Mouse (Mus musculus): ENCODE results near the gene Samd4. TPM values are rescaled to one million over a fixed set of nuclear protein-coding genes. Genes with fewer than 3 reads are reported as not detected.

The Samd4 gene
- polyA plus RNA-seq, 1 experiment from 2014 or later: 10.2 TPM

DNA sequence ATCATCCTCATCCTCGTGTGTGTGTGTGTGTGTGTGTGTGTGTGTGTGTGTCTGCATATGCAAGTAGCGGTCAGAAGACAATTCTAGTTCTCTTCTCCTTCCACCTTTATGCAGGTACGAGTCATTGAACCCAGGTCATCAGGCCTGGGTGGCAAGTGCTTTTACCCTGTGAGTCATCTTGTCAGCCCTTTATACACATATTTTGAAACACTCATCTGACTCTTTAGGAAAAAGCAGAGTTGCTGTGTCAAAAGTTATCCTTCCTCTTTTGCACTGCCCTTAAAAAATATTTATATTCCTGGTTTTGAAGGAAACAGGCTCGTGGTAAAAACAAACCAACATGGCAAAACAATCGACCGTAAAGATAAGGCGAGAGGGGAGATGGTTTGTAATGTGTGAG, 29.8 kb downstream of the Samd4 start:
- Histone ChIP-seq H3K9me3 (no peaks in the 10 kb centered on the region), H3K27ac (no peak overlapping the region), H3K4me1 (peaks cover 21% of the 10 kb centered on the region), H3K9ac (no peak overlapping the region), H3K27me3 (no peaks in the 10 kb centered on the region), H3K36me3 (peaks cover 4% of the 10 kb centered on the region; the same call in 1 of the 2 replicates), H3K4me2 (no peak overlapping the region), H3K4me3 (no peak overlapping the region)
- ATAC-seq (ENCODE audit: insufficient number of reproducible peaks, insufficient read depth, low FRiP score, low TSS enrichment, low read depth): no peak
- 88% methylated on average over 7 of the region's 7 CpGs for WGBS

DNA sequence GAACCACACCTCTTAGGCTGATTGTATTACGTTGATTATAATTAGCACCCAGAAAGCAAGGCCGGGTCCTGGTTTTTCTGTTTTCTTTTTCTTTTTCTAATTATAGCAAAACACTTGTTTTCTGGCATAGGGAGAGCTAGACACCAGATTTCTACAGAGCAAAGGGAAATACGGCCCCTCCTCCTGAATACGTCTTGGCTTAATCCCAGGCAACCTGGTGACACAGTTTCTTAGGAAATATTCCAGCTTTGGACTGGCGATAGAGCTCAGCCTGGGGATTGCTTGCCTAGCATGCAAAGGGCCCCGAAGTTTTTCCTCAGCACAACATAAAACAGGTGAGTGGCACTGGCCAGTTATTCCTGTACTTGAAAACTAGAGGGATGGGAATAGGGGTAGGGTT, 31.7 kb downstream of the Samd4 start:
- Histone ChIP-seq H3K9me3 (no peaks in the 10 kb centered on the region), H3K36me3 (peaks cover 4% of the 10 kb centered on the region; the same call in 1 of the 2 replicates), H3K27me3 (no peaks in the 10 kb centered on the region), H3K4me1 (peaks cover 21% of the 10 kb centered on the region), H3K4me3 (no peak overlapping the region), H3K4me2 (no peak overlapping the region), H3K27ac (no peak overlapping the region), H3K9ac (no peak overlapping the region)
- ATAC-seq (ENCODE audit: insufficient number of reproducible peaks, insufficient read depth, low FRiP score, low TSS enrichment, low read depth): no peak
- WGBS: 64% methylated on average over 6 of the region's 6 CpGs

DNA sequence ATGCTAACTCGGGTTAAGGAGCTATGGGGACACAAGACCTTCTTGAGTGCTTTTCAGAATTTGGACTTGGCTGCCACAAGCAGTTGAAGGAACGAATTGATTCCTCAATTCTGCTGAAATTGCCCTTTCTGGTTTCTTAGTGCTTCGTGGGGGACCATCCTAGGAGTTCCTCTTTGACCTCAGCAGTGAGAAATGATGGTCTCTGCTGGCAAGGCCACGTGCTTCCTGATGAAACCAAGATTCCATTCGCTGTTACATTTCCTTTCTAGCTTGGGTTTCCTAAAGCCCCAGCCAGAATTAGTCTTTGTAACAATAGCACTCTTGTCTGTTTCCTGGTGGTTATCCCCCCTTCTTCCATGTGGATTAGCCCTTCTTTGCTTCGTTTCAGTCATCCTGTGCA, 32.9 kb downstream of the Samd4 start:
- no peak for ATAC-seq (ENCODE audit: insufficient number of reproducible peaks, insufficient read depth, low FRiP score, low TSS enrichment, low read depth)
- Histone ChIP-seq H3K27me3 (no peaks in the 10 kb centered on the region), H3K9ac (no peak overlapping the region), H3K4me1 (peaks cover 29% of the 10 kb centered on the region), H3K9me3 (no peaks in the 10 kb centered on the region), H3K4me2 (no peak overlapping the region), H3K27ac (no peak overlapping the region; the same call in 1 of the 2 replicates), H3K36me3 (no peaks in the 10 kb centered on the region), H3K4me3 (no peak overlapping the region)
- 42% methylated on average over 6 of the region's 6 CpGs for WGBS

DNA sequence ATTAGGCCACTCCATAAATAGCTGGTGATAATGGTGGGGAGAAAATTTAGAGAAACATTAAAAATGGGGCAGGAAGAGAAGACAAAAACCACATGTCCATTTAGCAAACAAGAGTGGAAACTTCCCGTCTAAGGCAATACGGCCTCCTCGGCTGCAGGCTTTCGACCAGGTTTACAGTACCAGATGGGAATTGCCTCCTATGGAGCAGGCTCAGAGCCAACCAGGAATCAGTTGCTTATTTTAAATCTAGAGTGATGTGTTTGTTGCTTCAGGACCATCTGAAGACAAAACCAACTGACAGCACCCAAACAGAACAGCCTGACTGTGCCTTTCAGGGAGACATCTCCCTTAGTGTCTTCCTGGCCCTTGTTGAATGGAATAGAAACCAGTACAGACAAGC, 33.9 kb downstream of the Samd4 start:
- Histone ChIP-seq H3K9ac (no peak overlapping the region), H3K36me3 (no peaks in the 10 kb centered on the region), H3K4me3 (no peak overlapping the region), H3K4me2 (no peak overlapping the region), H3K9me3 (no peaks in the 10 kb centered on the region), H3K4me1 (peaks cover 36% of the 10 kb centered on the region), H3K27me3 (no peaks in the 10 kb centered on the region), H3K27ac (no peak overlapping the region)
- WGBS: 63% methylated on average over 4 of the region's 4 CpGs
- no peak for ATAC-seq (ENCODE audit: insufficient number of reproducible peaks, insufficient read depth, low FRiP score, low TSS enrichment, low read depth)

DNA sequence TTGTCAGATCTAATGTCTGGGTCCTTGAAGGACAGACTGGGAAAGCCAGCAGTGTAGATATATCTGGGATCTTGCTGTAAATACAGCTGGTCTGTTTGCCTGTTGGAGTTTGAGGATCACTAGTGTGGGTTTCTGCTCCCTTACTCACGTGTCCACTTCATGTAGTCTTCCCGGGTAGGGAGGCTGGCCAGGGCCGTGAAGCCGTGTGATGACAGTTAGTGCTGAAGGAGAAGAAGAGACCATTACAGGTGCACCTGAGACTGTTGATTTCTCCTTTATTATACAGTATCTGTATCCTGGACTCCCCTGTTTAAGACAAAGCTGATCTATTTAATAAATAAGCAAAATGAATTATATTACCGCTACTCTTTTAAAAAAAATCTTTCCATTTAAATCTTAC, 34.5 kb downstream of the Samd4 start:
- Histone ChIP-seq H3K4me2 (no peak overlapping the region), H3K9ac (no peak overlapping the region), H3K4me3 (no peak overlapping the region), H3K9me3 (no peaks in the 10 kb centered on the region), H3K27me3 (no peaks in the 10 kb centered on the region), H3K27ac (no peak overlapping the region), H3K36me3 (no peaks in the 10 kb centered on the region), H3K4me1 (peaks cover 39% of the 10 kb centered on the region)
- 92% methylated on average over 5 of the region's 5 CpGs for WGBS
- ATAC-seq (ENCODE audit: insufficient number of reproducible peaks, insufficient read depth, low FRiP score, low TSS enrichment, low read depth): no peak

DNA sequence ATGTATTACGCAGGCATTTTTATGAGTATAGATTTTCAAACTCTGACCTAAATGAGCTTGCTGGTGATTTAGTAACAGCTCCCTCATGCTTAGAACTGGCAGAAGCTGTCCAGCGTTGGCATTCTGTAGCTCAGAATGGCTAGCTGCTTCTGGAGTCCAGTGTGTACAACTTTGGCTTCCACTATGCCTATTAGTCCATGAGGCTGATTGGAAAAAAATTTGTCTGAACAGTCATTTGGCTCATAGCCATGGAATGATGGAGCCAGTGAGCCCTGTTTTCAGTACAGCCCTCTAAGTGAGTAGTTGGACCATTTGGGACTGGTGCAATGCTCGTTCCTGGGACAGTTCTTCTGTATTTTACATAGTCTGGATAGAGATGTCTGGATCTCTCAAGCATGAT, 34.9 kb downstream of the Samd4 start:
- no peak for ATAC-seq (ENCODE audit: insufficient number of reproducible peaks, insufficient read depth, low FRiP score, low TSS enrichment, low read depth)
- no peak overlapping the region for H3K9ac ChIP-seq
- WGBS: 92% methylated on average over 3 of the region's 3 CpGs
- H3K4me2 ChIP-seq: no peak overlapping the region
- H3K9me3 ChIP-seq: no peaks in the 10 kb centered on the region
- H3K36me3 ChIP-seq: no peaks in the 10 kb centered on the region
- no peak overlapping the region for H3K4me3 ChIP-seq
- no peaks in the 10 kb centered on the region for H3K27me3 ChIP-seq
- H3K27ac ChIP-seq: no peak overlapping the region
- peaks cover 39% of the 10 kb centered on the region for H3K4me1 ChIP-seq

DNA sequence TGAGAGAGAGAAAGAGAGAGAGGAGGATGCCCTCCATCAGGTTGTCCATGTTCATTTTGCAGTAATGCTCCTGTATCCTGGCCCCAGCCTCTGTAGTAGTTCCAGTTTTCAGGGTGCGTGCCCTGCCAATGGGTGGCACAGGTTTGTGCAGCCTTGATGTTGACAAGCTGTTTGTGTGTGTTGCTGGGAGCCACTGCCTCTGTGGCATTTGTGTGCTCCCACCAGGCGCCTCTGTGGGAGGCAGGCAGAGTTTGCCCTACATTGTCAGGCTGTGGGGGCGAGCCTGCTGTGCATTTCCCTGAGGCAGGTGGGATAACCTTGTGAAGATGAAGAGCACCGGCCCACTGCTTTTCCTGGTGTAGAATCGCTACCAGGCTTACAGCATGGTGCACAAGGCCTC, 37.8 kb downstream of the Samd4 start:
- Histone ChIP-seq H3K4me2 (no peak overlapping the region), H3K4me3 (no peak overlapping the region), H3K9me3 (no peaks in the 10 kb centered on the region), H3K9ac (no peak overlapping the region), H3K36me3 (0 out of 2 replicates have a peak, but pooled peaks cover 2% of the 10 kb centered on the region), H3K4me1 (peaks cover 46% of the 10 kb centered on the region), H3K27ac (no peak overlapping the region), H3K27me3 (no peaks in the 10 kb centered on the region)
- ATAC-seq (ENCODE audit: insufficient number of reproducible peaks, insufficient read depth, low FRiP score, low TSS enrichment, low read depth): no peak
- WGBS: 71% methylated on average over 5 of the region's 5 CpGs

DNA sequence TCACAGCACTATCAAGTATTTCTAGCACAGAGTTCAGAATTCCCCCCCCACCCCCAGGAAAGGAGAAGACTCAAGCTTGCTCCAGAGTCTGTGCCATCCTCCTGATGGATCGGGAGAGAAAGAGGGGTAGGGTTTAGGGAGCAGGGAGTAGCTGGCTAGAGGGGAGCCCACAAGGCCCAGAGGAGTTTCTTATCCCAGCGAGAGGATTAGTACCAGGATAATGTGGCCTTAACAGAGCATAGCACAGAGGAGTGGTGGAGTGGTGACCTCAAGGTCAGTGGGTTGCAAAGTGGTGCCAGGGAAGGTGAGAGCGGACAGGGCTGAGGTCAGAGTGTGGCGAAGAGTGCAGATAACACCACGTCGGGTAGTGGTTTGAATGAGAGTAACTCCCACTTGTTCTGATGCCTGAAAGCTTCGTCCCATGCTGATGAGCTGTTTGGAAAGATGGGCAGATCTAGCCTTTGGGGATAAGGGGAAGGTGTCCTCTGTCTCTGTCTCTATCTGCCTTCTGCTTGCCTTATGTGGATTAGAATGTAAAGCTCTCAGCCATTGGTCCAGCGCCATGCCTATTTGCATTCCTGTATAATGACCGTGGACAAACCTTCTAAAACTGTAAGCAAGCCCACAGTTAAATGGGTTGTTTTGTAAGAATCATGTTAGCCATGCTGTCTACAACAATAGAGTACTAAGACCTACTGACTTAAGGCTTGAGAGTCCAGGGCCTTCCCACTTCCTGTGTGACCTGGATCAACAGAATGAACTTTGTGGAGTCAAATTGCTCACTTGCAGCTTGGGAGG, 38.7 kb downstream of the Samd4 start:
- Histone ChIP-seq H3K9me3 (no peaks in the 10 kb centered on the region), H3K4me3 (no peak overlapping the region), H3K27ac (no peak overlapping the region), H3K27me3 (no peaks in the 10 kb centered on the region), H3K9ac (no peak overlapping the region), H3K4me2 (no peak overlapping the region), H3K36me3 (peaks cover 6% of the 10 kb centered on the region; the same call in 1 of the 2 replicates), H3K4me1 (peaks cover 38% of the 10 kb centered on the region)
- ATAC-seq (ENCODE audit: insufficient number of reproducible peaks, insufficient read depth, low FRiP score, low TSS enrichment, low read depth): no peak
- whole genome bisulfite sequencing: 53% methylated on average over 9 of the region's 9 CpGs

DNA sequence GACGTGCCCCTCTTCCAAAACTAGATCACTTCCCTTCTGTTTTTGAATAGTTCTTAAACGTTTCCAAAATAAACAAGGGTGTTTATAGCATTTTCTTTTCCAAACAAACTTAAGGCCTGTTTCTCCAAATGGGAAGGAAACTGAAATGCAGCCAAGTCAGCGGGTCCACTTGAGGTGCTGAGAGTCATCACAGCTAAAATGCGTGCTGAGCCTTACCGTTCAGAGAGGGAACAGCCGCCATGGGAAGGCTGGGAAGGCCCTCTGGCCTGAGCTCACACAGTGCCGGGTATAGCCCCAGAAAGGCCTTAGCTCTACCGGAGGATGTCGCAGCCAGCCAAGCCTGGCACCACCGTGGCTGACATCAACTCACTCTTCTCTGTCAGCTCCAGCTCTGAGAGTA, 41.3 kb downstream of the Samd4 start:
- Histone ChIP-seq H3K4me3 (no peak overlapping the region), H3K9ac (no peak overlapping the region), H3K36me3 (peaks cover 9% of the 10 kb centered on the region), H3K9me3 (no peaks in the 10 kb centered on the region), H3K27me3 (no peaks in the 10 kb centered on the region), H3K4me1 (peaks cover 38% of the 10 kb centered on the region), H3K4me2 (no peak overlapping the region), H3K27ac (no peak overlapping the region; the same call in 1 of the 2 replicates)
- no peak for ATAC-seq (ENCODE audit: insufficient number of reproducible peaks, insufficient read depth, low FRiP score, low TSS enrichment, low read depth)
- WGBS: 69% methylated on average over 10 of the region's 10 CpGs

DNA sequence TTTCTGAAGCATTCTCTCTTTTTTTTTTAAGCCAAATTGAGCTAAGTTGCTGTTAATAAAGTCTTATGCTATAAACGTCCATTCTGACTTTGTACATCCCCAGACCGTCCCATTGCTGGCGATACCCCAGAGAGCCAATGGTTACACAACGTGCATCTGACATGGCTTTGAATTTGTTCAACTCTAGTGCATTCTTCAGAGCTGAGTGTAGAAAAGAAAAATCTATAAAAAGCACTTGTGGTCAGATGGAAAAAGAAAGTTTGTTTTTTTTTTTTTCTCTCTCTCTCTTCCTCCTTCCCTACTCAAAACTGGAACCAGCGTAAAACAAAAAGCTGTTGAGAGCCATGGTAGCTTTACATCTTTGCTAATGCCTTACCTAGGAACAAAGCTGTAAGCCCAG, 41.8 kb downstream of the Samd4 start:
- H3K4me1 ChIP-seq: peaks cover 38% of the 10 kb centered on the region
- H3K27ac ChIP-seq: no peak overlapping the region; the same call in 1 of the 2 replicates
- H3K9ac ChIP-seq: no peak overlapping the region
- H3K4me3 ChIP-seq: no peak overlapping the region
- H3K9me3 ChIP-seq: no peaks in the 10 kb centered on the region
- H3K4me2 ChIP-seq: no peak overlapping the region
- H3K36me3 ChIP-seq: peaks cover 9% of the 10 kb centered on the region
- H3K27me3 ChIP-seq: no peaks in the 10 kb centered on the region
- WGBS: 75% methylated on average over 5 of the region's 5 CpGs
- no peak for ATAC-seq (ENCODE audit: insufficient number of reproducible peaks, insufficient read depth, low FRiP score, low TSS enrichment, low read depth)

DNA sequence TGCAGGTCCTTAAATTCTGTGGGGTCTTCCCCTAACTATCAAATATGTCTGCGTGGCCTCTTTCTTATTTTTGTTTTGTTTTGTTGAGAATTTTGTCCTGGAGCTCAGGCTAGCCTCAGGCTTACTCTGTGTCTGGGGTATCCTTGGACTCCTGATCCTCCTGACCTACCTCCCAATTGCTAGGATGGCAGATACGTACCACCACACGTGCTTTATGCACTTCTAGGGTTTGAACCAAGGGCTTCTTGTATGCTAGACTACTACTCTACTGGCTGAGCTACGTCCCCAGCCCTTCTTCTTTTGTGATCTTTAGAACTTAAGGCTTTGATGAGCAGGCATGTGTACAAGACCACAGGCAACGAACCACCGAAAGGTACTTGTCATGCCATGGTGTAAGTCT, 45.9 kb downstream of the Samd4 start:
- 92% methylated on average over 6 of the region's 6 CpGs for WGBS
- H3K27ac ChIP-seq: no peak overlapping the region
- peaks cover 9% of the 10 kb centered on the region for H3K36me3 ChIP-seq
- no peak for ATAC-seq (ENCODE audit: insufficient number of reproducible peaks, insufficient read depth, low FRiP score, low TSS enrichment, low read depth)
- peaks cover 22% of the 10 kb centered on the region; the same call in 1 of the 2 replicates for H3K4me1 ChIP-seq
- H3K9me3 ChIP-seq: no peaks in the 10 kb centered on the region
- H3K9ac ChIP-seq: no peak overlapping the region
- H3K4me2 ChIP-seq: no peak overlapping the region
- no peaks in the 10 kb centered on the region for H3K27me3 ChIP-seq
- H3K4me3 ChIP-seq: no peak overlapping the region

DNA sequence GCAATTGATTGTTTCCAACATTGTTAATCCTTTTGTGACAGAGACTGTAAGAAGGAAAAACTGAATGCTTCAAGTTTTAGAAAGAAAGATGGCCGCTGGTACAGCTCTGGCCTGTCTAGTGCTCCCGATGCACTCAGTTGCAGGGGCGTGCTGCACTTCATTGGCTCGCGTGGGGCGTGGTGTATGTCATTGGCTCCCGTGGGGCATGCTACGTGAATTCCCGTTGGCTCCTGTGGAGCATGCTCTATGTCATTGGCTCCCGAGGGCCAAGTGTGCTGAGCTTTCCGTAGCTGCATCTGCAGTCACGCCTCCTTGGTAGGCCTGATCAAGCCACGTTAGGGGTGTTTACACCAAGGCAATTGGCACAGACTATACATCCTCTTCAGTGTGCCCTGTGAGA, 49.5 kb downstream of the Samd4 start:
- Histone ChIP-seq H3K9me3 (no peaks in the 10 kb centered on the region), H3K9ac (no peak overlapping the region), H3K4me2 (no peak overlapping the region), H3K27ac (no peak overlapping the region), H3K36me3 (no peaks in the 10 kb centered on the region; the same call in 1 of the 2 replicates), H3K4me3 (no peak overlapping the region), H3K4me1 (peaks cover 7% of the 10 kb centered on the region; the same call in 1 of the 2 replicates), H3K27me3 (no peaks in the 10 kb centered on the region)
- no peak for ATAC-seq (ENCODE audit: insufficient number of reproducible peaks, insufficient read depth, low FRiP score, low TSS enrichment, low read depth)
- WGBS: 89% methylated on average over 13 of the region's 13 CpGs
